Mouse (Mus musculus) adrenal gland, adult 10 weeks (tissue): ENCODE measurements around the gene Gm21854. TPM values are rescaled to one million over a fixed set of nuclear protein-coding genes. Genes with fewer than 3 reads are reported as not detected.

Source experiments
- polyA plus RNA-seq: library from polyadenylated mRNA; stranded (reverse); fragments of 350-450 nt; fragmentation: Illumina TruSeq; extraction: RNeasy Lipid Tissue Mini Kit (QIAGEN cat#74804); gene quantifications from one replicate; pipeline ENCODE4 v1.2.3, GENCODE M21; 2014; ENCODE audit warnings: low read depth, low replicate concordance

Gm21854 gene
- not detected for polyA plus RNA-seq

GRCm38 (mm10) chrY:5656686-5657085 lies at the start of gene Gm21854:
TSS of gene Gm21854 (plus strand) at chrY:5656986.

Other genes starting within 250 kb of the Gm21854 start
- gene Gm20914, start 69.0 kb downstream of the Gm21854 start, polyA plus RNA-seq = not detected
- gene Gm28171, start 136.4 kb downstream of the Gm21854 start, polyA plus RNA-seq = not detected